Mouse (Mus musculus): ENCODE results near the gene Pdzk1ip1. TPM values are rescaled to one million over a fixed set of nuclear protein-coding genes. Genes with fewer than 3 reads are reported as not detected.

Gene Pdzk1ip1
- 10 to 100 TPM; 31.4 to 40.8 TPM for polyA plus RNA-seq (2017; shearing (Covaris generic))

DNA sequence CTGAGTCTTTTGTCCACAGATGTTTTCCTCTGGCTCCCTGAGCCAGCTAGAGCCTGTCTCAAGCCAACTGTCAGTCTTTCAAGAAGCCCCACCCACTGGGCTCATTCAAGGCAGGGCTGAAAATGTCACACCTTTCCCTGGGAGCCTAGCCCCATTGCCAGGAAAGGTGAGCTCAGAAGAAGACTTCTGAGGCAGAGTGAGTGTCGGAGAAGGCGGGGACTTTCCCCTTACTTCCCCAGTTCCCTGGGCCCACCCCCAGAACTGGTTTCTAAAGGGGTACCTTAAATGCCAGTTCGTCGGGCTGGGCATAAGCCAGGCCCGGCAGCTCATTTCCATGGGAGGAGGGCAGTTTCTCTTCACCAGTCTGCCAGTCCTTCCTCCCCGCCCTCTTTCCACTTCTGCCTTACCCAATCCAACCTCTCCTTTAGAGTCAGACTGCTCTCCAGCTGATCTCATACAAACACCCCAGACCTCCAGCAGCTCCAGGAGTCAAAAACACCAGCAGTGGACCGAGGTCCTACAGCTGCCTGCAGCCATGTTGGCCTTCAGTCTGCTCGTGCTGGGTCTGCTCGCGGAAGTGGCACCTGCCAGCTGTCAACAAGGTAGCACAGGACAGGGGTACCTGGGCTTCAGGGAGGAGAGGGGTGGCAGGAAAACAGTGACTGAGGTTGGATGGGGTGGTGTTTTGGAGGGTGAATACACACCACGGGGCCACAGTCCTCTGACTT, at the start of gene Pdzk1ip1:
TSS of gene Pdzk1ip1 (plus strand) at position 98 of the 728 bp plus-strand sequence.
- ATAC-seq, result peak; percentile 52

DNA sequence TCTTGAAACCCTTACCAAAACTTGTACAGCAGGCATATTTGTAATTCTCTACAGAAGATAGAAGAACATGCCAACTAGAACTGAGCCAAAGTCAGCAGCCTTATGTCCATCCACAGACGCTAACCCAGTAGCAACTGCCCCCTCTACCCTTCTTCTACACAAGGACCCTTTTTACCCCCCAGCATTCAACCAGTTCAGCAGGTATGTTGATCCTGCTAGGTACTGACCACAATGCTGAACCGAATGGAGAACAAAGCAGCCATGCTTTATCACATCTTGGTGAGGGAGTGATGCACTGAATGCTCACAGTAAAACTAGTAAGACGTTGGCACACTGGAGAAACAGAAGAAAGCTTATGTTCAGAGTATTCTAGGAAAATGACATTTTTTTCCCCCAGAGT, 42.9 kb upstream of the Pdzk1ip1 start:
- no peak for ATAC-seq

- peak; percentile 63 for ATAC-seq
These were observed 40.8 kb upstream of the Pdzk1ip1 start for GRCm38 (mm10) chr4:115047750-115048149.

GRCm38 (mm10) chr4:115048190-115048589, 40.3 kb upstream of the Pdzk1ip1 start:
- no peak for ATAC-seq

DNA sequence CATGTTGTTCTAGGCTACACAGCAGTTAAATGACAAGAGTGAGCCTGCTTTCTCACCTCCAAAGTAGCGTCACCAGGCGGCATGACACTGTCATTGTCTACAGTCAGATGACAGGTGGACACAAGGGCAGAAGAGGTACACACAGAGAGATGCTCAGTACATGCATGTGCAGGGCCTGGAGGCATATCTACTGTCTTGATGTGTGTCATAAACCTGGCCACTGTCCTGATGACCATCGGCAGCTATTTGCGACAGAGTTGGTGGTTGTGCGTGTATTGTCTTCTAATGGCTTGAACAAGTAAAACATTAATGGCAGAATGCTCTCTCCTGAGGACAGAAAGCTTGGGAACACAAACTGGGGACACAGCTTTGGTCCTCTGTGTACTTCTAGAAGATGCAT, 37.3 kb upstream of the Pdzk1ip1 start:
- ATAC-seq, result no peak

DNA sequence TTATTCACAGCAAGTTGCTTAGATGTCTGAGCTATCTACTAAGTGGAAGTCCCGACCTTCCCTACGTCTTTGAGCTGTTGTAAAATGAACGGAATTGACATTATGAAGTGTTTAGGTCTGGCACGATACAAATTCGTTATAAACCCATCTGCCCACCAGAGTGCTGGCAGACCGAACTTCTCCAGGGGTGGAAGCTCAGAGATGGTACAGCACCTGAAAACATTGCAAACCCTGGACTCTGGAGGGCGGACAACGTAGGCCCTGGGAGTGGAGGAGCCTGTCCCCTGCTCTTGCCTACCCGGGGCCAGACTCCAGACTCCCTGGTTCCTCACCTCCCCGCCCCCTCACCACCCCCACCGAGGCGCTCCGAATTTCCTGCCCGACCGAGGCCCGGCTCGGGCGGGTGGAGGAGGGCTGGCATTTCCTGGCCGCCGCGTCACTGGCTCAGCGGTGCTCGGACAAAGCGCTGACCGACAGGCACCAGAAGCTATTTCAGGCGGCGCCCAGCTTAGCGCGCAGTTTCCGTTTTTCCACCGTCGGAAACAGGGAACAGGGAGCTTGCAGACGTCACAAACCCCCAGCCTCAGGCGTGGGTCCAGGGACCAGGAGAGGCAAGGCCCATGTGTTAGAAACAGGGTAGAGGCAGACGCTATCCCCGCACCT, 36.0 kb upstream of the Pdzk1ip1 start:
- no peak for ATAC-seq

DNA sequence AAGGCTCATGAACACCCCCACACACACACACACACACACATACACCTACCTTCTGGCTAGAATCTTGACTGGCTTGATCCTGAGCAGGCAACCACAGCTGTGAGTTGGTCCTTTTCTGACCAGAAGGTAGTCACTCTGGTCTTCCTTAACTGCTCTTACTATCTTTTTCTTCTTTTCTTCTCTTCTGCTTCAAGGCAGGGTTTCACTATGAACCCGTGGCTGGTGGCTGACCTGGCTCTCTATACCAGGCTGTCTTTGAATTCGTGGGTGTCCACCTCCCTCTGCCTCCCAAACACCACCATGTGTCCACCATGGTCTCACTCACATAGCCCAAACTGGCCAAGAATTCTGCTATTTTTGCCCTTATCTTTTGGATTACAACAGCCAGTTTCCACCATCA, 33.5 kb upstream of the Pdzk1ip1 start:
- ATAC-seq, result no peak

DNA sequence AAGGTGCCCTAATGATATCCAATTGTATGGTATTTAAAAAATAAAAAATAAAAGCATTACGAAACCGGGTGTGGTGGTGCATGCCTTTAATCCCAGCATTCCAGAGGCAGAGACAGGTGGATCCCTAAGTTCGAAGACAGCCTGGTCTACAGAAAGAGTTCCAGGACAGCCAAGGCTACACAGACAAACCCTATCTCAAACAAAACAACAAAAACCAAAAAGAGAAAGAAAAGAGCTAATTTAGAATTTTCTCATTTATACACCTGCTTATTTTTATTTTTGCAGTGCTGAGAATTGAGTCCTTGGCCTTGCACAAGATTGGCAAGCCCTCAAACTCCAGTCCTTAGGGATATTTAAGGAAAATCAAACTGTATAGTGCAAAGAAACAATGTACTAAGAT, 32.8 kb upstream of the Pdzk1ip1 start:
- ATAC-seq, result no peak

- ATAC-seq, result no peak
These were observed 32.1 kb upstream of the Pdzk1ip1 start, which contains the start of gene Tal1 for GRCm38 (mm10) chr4:115056371-115056920. Gene Tal1, plus strand, starts transcription at chr4:115056426.

DNA sequence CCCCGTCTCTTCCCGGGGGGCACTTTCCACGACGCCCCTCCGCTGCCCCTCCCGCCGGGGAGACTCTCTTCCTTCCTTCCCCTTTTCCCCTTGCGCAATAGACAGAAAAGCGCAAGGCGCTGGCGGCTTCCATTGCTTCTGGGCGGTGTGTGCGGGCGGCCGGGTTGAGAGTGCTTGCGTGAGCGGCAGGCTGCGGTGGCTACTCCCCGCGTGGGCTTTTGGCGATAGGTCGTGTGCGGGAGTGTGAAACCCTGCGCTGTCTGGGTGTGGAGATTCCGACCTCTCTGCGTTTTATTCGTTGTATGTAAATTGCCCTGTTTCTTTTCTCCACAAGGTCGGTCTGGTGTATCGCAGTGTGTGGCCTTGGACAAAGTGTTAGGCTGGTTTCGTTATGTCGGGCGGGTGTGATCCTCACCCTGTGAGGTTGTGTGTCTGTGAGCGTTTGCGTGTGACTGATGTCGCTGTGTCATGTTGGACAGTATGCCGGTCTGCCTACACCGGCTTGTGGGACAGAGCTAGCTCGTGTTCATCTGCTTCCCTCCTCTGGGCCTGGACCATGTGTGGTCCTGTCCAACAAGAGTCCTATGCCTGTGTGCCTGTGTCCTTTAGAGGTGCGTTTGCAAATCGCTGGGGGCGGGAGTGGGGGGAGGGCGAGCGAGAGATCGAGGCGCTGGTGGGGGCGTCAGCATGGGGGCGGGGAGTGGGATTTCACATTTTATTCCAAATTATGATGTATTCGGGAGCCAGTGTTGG, 31.4 kb upstream of the Pdzk1ip1 start:
- peak; percentile 37 for ATAC-seq

GRCm38 (mm10) chr4:115057674-115058316, 30.7 kb upstream of the Pdzk1ip1 start:
- no peak for ATAC-seq

- ATAC-seq, result peak; percentile 33
These were observed 30.2 kb upstream of the Pdzk1ip1 start for GRCm38 (mm10) chr4:115058317-115058761.

DNA sequence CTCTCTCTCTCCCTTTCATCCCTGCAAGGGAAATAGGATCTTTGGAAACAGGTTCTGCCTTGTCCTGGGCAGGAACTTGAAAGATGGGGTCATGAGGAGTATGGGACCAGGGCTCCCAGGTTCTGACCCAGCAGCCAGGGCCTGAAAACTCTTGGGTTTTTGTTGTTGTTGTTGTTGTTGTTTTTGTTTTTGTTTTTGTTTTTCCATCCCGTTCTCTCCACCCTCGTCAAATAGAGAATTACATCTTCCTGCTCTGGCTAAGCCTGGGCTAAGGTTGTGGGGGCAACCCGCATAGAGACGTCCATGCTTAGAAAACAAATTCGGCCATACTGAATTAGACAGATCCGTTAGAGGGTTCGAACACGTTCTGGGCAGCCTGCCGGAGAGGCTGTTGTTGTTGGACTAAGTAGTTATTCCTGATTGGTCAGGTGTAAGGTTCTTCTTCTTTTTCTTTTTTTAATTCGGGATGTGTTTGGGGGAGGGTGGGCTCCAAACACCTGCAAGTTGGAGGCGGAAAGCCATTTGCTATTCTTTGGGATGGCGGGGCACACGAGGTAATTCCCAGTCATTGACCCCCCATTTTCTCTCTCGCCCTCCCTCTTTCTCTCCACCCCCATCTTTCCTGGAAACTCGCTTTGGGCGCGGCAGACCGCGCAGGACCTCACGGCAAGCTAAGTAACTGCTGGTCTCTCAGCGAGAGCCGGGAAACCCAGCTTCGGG, 29.5 kb upstream of the Pdzk1ip1 start:
- ATAC-seq, result no peak

DNA sequence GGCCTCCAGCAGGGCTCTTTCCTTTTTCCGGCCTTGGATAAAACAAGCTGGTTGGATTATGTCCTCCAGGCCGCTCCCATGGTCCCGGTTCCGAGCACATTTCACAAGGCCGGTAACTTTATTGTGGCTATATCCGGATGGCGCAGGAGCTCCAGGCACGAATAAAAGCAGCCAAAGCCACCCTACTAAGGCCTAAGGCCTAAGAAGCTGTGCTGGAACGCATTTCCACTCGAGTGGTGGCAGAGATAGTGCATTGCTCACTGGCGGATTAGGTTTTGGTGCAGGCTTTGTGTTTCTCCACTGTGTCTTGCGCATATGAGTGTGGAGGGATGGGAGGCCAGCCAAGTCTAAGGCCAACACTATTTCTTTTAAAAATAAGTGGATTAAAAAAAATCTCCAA, 28.6 kb upstream of the Pdzk1ip1 start:
- no peak for ATAC-seq

- ATAC-seq, result no peak
These were observed 27.8 kb upstream of the Pdzk1ip1 start for GRCm38 (mm10) chr4:115060753-115061152.

- ATAC-seq, result no peak
These were observed 26.0 kb upstream of the Pdzk1ip1 start for GRCm38 (mm10) chr4:115062540-115062874.

GRCm38 (mm10) chr4:115062875-115063517, 25.5 kb upstream of the Pdzk1ip1 start:
- peak; percentile 34 for ATAC-seq

- ATAC-seq, result no peak
These were observed 24.8 kb upstream of the Pdzk1ip1 start for GRCm38 (mm10) chr4:115063518-115064239.

- ATAC-seq, result no peak
These were observed 16.8 kb upstream of the Pdzk1ip1 start for GRCm38 (mm10) chr4:115071668-115072067.

DNA sequence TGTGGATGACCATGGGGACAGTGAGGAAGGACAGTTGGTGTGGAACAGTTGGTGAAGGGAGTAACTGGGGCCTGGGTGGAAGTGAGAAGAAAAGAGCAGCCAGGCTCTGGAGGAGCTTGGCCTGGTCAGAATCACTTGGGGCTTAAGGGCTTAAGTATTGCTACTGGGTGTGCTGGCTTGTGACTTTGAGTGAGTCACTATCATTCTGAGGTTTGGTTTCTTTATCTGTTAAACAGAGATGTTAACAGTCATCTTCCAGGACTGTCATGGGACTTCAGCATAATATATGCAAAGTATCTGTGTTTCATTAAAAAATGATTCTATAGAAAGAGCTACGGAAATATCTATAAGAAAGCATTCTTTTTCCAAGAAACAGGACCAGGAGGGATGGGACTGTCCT, 13.7 kb upstream of the Pdzk1ip1 start:
- peak; percentile 60 for ATAC-seq
